Mouse (Mus musculus) neural tube, embryonic 13.5 days (tissue): Measurements from ENCODE around the gene Gm3854. TPM values are rescaled to one million over a fixed set of nuclear protein-coding genes. Genes with fewer than 3 reads are reported as not detected.
A peak's percentile ranks its signal among the peaks of the same experiment; 100 is the strongest.
"Not testable (repeated sequence)": the region's sequence is repeated elsewhere in the genome, so short reads cannot be mapped to it uniquely, and the experiment has no call there.

ENCODE experiments used
- ATAC-seq: fragments of 200-750 bp; cut with Nextera tagmentation; 2 replicates; pipeline ENCODE4 v1.8.0; 2017; ENCODE audit warnings: low read depth, mild to moderate bottlenecking, moderate TSS enrichment, moderate library complexity
- H3K27ac ChIP-seq: fragments of 300-500 bp; sonication (generic); replicated peaks from 2 replicates; pipeline ENCODE4 v1.5.1; 2015; ENCODE audit warnings: moderate library complexity, mild to moderate bottlenecking, inconsistent platforms
- H3K27me3 ChIP-seq: fragments of 300-500 bp; sonication (generic); 2 replicates; pipeline ENCODE4 v1.6.1; 2015; ENCODE audit warnings: mild to moderate bottlenecking, inconsistent platforms
- H3K36me3 ChIP-seq: fragments of 300-500 bp; sonication (generic); 2 replicates; pipeline ENCODE4 v1.6.1; 2015; ENCODE audit warnings: mild to moderate bottlenecking, inconsistent platforms
- H3K4me1 ChIP-seq: fragments of 300-500 bp; sonication (generic); replicated peaks from 2 replicates; pipeline ENCODE4 v1.6.1; 2015; ENCODE audit warnings: inconsistent platforms
- H3K4me2 ChIP-seq: fragments of 300-500 bp; sonication (generic); 2 replicates; pipeline ENCODE4 v1.6.1; 2015; ENCODE audit warnings: inconsistent platforms, mild to moderate bottlenecking, moderate library complexity
- H3K4me3 ChIP-seq: fragments of 300-500 bp; sonication (generic); 2 replicates; pipeline ENCODE4 v1.5.1; 2015; ENCODE audit warnings: mild to moderate bottlenecking, inconsistent platforms
- H3K9ac ChIP-seq: fragments of 300-500 bp; sonication (generic); 2 replicates; pipeline ENCODE4 v1.6.1; 2015; ENCODE audit warnings: moderate library complexity, mild to moderate bottlenecking, inconsistent platforms
- H3K9me3 ChIP-seq: fragments of 300-500 bp; sonication (generic); 2 replicates; pipeline ENCODE4 v1.6.1; 2016; ENCODE audit warnings: inconsistent platforms
- whole genome bisulfite sequencing: fragments of 180-500 bp; shearing (Covaris S2); methylation state at CpG from one replicate; pipeline ENCODE4 v1.1.7; 2015; 5-methylcytosine and 5-hydroxymethylcytosine counted together
- polyA plus RNA-seq: library from polyadenylated mRNA; unstranded; fragments of >200 nt; fragmentation: Nextera tagmentation; extraction: Ambion mirVana; gene quantifications from 2 replicates; pipeline ENCODE4 v1.2.1, GENCODE M21; 2015

The Gm3854 gene
- polyA plus RNA-seq, 1 experiment from 2014 or later: 7.4 TPM

GRCm38 (mm10) chr7:6362268-6363046 is 18.9 kb downstream of the Gm3854 start:
- Histone ChIP-seq H3K9me3 (no peaks in the 10 kb centered on the region), H3K4me3 (peak overlapping the region; percentile 51), H3K4me2 (peak overlapping the region; percentile 57), H3K27ac (peak overlapping the region; percentile 88), H3K36me3 (no peaks in the 10 kb centered on the region), H3K9ac (peak overlapping the region; percentile 63), H3K27me3 (no peaks in the 10 kb centered on the region), H3K4me1 (peaks cover 10% of the 10 kb centered on the region)
- under 1% methylated on average over 38 of the region's 38 CpGs for WGBS
- ATAC-seq: peak; percentile 93

GRCm38 (mm10) chr7:6363047-6363488 is 19.5 kb downstream of the Gm3854 start, which contains the start of gene Zfp78:
Gene Zfp78, plus strand, starts transcription at chr7:6363280.
- Histone ChIP-seq H3K9ac (peak within 1 kb of the TSS; percentile 73), H3K4me3 (peak within 1 kb of the TSS; percentile 51), H3K27me3 (no peaks in the 10 kb centered on the region), H3K4me1 (peaks cover 10% of the 10 kb centered on the region), H3K27ac (peak within 1 kb of the TSS; percentile 88), H3K9me3 (no peaks in the 10 kb centered on the region), H3K36me3 (no peaks in the 10 kb centered on the region), H3K4me2 (peak within 1 kb of the TSS; percentile 57)
- WGBS: under 1% methylated on average over 23 of the region's 23 CpGs
- peak; percentile 86 for ATAC-seq

- H3K27ac ChIP-seq: no peak overlapping the region
- H3K27me3 ChIP-seq: no peaks in the 10 kb centered on the region
- H3K4me2 ChIP-seq: no peak overlapping the region
- no peaks in the 10 kb centered on the region for H3K9me3 ChIP-seq
- H3K4me3 ChIP-seq: no peak overlapping the region
- H3K36me3 ChIP-seq: no peaks in the 10 kb centered on the region
- H3K9ac ChIP-seq: no peak overlapping the region
- 58% methylated on average over 1 of the region's 1 CpGs for WGBS
- ATAC-seq: no peak
- H3K4me1 ChIP-seq: peaks cover 10% of the 10 kb centered on the region
Measured at GRCm38 (mm10) chr7:6364761-6365160, 21.2 kb downstream of the Gm3854 start.

GRCm38 (mm10) chr7:6367185-6367584 is 23.6 kb downstream of the Gm3854 start:
- ATAC-seq: no peak

GRCm38 (mm10) chr7:6368146-6368545 is 24.6 kb downstream of the Gm3854 start:
- H3K9me3 ChIP-seq, H3K4me1 ChIP-seq, H3K9ac ChIP-seq, H3K27ac ChIP-seq, H3K4me3 ChIP-seq, ATAC-seq, H3K4me2 ChIP-seq, H3K27me3 ChIP-seq, H3K36me3 ChIP-seq: not testable (repeated sequence)
- WGBS: 89% methylated on average over 5 of the region's 5 CpGs

More at GRCm38 (mm10) chr7:6367185-6367584, 23.6 kb downstream of the Gm3854 start:
- 91% methylated on average over 5 of the region's 5 CpGs for WGBS
- no peak overlapping the region for H3K27ac ChIP-seq
- H3K36me3 ChIP-seq: no peaks in the 10 kb centered on the region
- no peak overlapping the region for H3K4me2 ChIP-seq
- no peaks in the 10 kb centered on the region for H3K27me3 ChIP-seq
- no peak overlapping the region for H3K9ac ChIP-seq
- peaks cover 10% of the 10 kb centered on the region for H3K4me1 ChIP-seq
- no peak overlapping the region for H3K4me3 ChIP-seq
- no peaks in the 10 kb centered on the region for H3K9me3 ChIP-seq

- Histone ChIP-seq H3K27me3 (no peaks in the 10 kb centered on the region), H3K4me3 (no peak overlapping the region), H3K36me3 (0 out of 2 replicates have a peak, but pooled peaks cover 6% of the 10 kb centered on the region), H3K9ac (no peak overlapping the region), H3K9me3 (no peaks in the 10 kb centered on the region), H3K4me2 (no peak overlapping the region), H3K4me1 (no peaks in the 10 kb centered on the region), H3K27ac (no peak overlapping the region)
- 87% methylated on average over 3 of the region's 3 CpGs for WGBS
- ATAC-seq: no peak
Measured at GRCm38 (mm10) chr7:6369460-6369859, 25.9 kb downstream of the Gm3854 start.

GRCm38 (mm10) chr7:6372993-6373392 is 29.4 kb downstream of the Gm3854 start:
- Histone ChIP-seq H3K4me1 (no peaks in the 10 kb centered on the region), H3K9ac (no peak overlapping the region), H3K4me2 (no peak overlapping the region), H3K36me3 (peaks cover 17% of the 10 kb centered on the region; the same call in 1 of the 2 replicates), H3K9me3 (no peaks in the 10 kb centered on the region), H3K27ac (no peak overlapping the region), H3K27me3 (no peaks in the 10 kb centered on the region), H3K4me3 (no peak overlapping the region)
- 90% methylated on average over 3 of the region's 3 CpGs for WGBS
- no peak for ATAC-seq

GRCm38 (mm10) chr7:6378441-6378840 is 34.9 kb downstream of the Gm3854 start:
- 83% methylated on average over 8 of the region's 8 CpGs for WGBS
- Histone ChIP-seq H3K36me3 (peaks cover 28% of the 10 kb centered on the region), H3K4me3 (no peak overlapping the region), H3K4me2 (no peak overlapping the region), H3K4me1 (peaks cover 10% of the 10 kb centered on the region), H3K9me3 (no peaks in the 10 kb centered on the region), H3K27me3 (no peaks in the 10 kb centered on the region), H3K27ac (no peak overlapping the region), H3K9ac (no peak overlapping the region)
- ATAC-seq: no peak

GRCm38 (mm10) chr7:6381431-6381830 is 37.9 kb downstream of the Gm3854 start:
- Histone ChIP-seq H3K9me3 (no peaks in the 10 kb centered on the region), H3K4me3 (no peak overlapping the region), H3K27me3 (no peaks in the 10 kb centered on the region), H3K36me3 (peaks cover 31% of the 10 kb centered on the region), H3K4me2 (no peak overlapping the region), H3K27ac (no peak overlapping the region), H3K4me1 (peaks cover 23% of the 10 kb centered on the region), H3K9ac (no peak overlapping the region)
- ATAC-seq: no peak
- WGBS: 88% methylated on average over 2 of the region's 2 CpGs

GRCm38 (mm10) chr7:6383044-6383455 is 39.5 kb downstream of the Gm3854 start, which contains the start of gene Zfp28:
Gene Zfp28, plus strand, starts transcription at chr7:6383295.
- Histone ChIP-seq H3K4me2 (peak within 1 kb of the TSS; percentile 82), H3K9ac (peak within 1 kb of the TSS; percentile 81), H3K36me3 (peaks cover 39% of the 10 kb centered on the region), H3K4me1 (peaks cover 23% of the 10 kb centered on the region), H3K27ac (peak within 1 kb of the TSS; percentile 47; the same call in 1 of the 2 replicates), H3K9me3 (no peaks in the 10 kb centered on the region), H3K27me3 (no peaks in the 10 kb centered on the region), H3K4me3 (peak within 1 kb of the TSS; percentile 70)
- WGBS: under 1% methylated on average over 28 of the region's 28 CpGs
- ATAC-seq: peak; percentile 96

- Histone ChIP-seq H3K4me3 (peak overlapping the region; percentile 70), H3K27ac (no peak overlapping the region), H3K9me3 (no peaks in the 10 kb centered on the region), H3K9ac (peak overlapping the region; percentile 81), H3K4me1 (peaks cover 23% of the 10 kb centered on the region), H3K36me3 (peaks cover 36% of the 10 kb centered on the region), H3K4me2 (peak overlapping the region; percentile 82), H3K27me3 (no peaks in the 10 kb centered on the region)
- 72% methylated on average over 8 of the region's 8 CpGs for WGBS
- ATAC-seq: no peak; the same call in 1 of the 2 replicates
Measured at GRCm38 (mm10) chr7:6384011-6384410, 40.5 kb downstream of the Gm3854 start.

- ATAC-seq: no peak
- no peak overlapping the region for H3K4me3 ChIP-seq
- no peaks in the 10 kb centered on the region for H3K27me3 ChIP-seq
- no peak overlapping the region for H3K27ac ChIP-seq
- 94% methylated on average over 8 of the region's 8 CpGs for WGBS
- peaks cover 23% of the 10 kb centered on the region for H3K4me1 ChIP-seq
- no peak overlapping the region for H3K4me2 ChIP-seq
- H3K9ac ChIP-seq: no peak overlapping the region
- H3K9me3 ChIP-seq: no peaks in the 10 kb centered on the region
- H3K36me3 ChIP-seq: peaks cover 59% of the 10 kb centered on the region
Measured at GRCm38 (mm10) chr7:6386995-6387394, 43.4 kb downstream of the Gm3854 start.
